Mouse (Mus musculus) left cerebral cortex, postnatal 10 days (tissue): ENCODE results near the gene Gm15080. TPM values are rescaled to one million over a fixed set of nuclear protein-coding genes. Genes with fewer than 3 reads are reported as not detected.
"Not testable (repeated sequence)": the region's sequence is repeated elsewhere in the genome, so short reads cannot be mapped to it uniquely, and the experiment has no call there.

Experiments
- DNase-seq, 2 experiments: peaks; one replicate each; pipeline ENCODE4 v3.0.0; 2021 to 2022; ENCODE audit warnings: low spot score in 2 of 2, mixed read lengths in 1 of 2; ENCODE audit errors: extremely low spot score in 1 of 2
- intact Hi-C: fragments of 180-260 bp; cut with DNase I; formaldehyde crosslinking; loops from one replicate; pipeline ENCODE4 v1.15.1; 2025
- total RNA-seq, 2 experiments: library from RNA; stranded (reverse); gene quantifications; 2 replicates each; pipeline ENCODE4 v1.2.3; 2021

Gm15080 gene
- total RNA-seq = not detected

GRCm38 (mm10) chrX:147992693-147993092 lies at the start of gene Gm15080:
Gene Gm15080, plus strand, starts transcription at chrX:147992993.
- intact Hi-C loops, DNase-seq: not testable (repeated sequence)

Other genes starting within 250 kb of the Gm15080 start
- gene Gm15128, start 227.0 kb upstream of the Gm15080 start, total RNA-seq = not detected
- gene Gm15107, start 187.7 kb downstream of the Gm15080 start, total RNA-seq = not detected